Mouse (Mus musculus): ENCODE results near the gene Ifngr1. TPM values are rescaled to one million over a fixed set of nuclear protein-coding genes. Genes with fewer than 3 reads are reported as not detected.

Gene Ifngr1
- polyA plus RNA-seq (2012; rRNA removed) = 10.3 and 14.6 TPM in 2 replicates

GRCm38 (mm10) chr10:19591641-19592441 is at the start of gene Ifngr1:
Gene Ifngr1, plus strand, starts transcription at chr10:19591949.

GRCm38 (mm10) chr10:19621408-19622048 is 29.8 kb downstream of the Ifngr1 start, which contains the start of gene Il22ra2:
Gene Il22ra2, plus strand, starts transcription at chr10:19621998.

Other genes with a start within 250 kb of the Ifngr1 start
- gene Olig3, start 235.4 kb upstream of the Ifngr1 start, polyA plus RNA-seq (2012; rRNA removed) = not detected in 2 replicates
- not detected in 2 replicates for gene Il22ra2, start 30.0 kb downstream of the Ifngr1 start, polyA plus RNA-seq (2012; rRNA removed)
- gene Il20ra, start 120.6 kb downstream of the Ifngr1 start, polyA plus RNA-seq (2012; rRNA removed) = 0.14 and 0.31 TPM in 2 replicates

Data from stomach, adult 2 months (tissue).